Mouse (Mus musculus): ENCODE measurements around the gene Scrn1. TPM values are rescaled to one million over a fixed set of nuclear protein-coding genes. Genes with fewer than 3 reads are reported as not detected.
A peak's percentile ranks its signal among the peaks of the same experiment; 100 is the strongest.

Gene Scrn1
- polyA plus RNA-seq, 1 experiment from 2014 or later: 73.3 TPM

- Histone ChIP-seq H3K27ac (ENCODE audit: low read depth, low read length) (peak within 1 kb of the TSS; percentile 44; the same call in 1 of the 2 replicates), H3K4me2 (peak within 1 kb of the TSS; percentile 77), H3K4me3 (ENCODE audit: low read depth, low read length) (peak within 1 kb of the TSS; percentile 84), H3K27me3 (ENCODE audit: control insufficient read depth, insufficient read depth, low read length) (no peaks in the 10 kb centered on the region), H3K9ac (ENCODE audit: low read length) (peak within 1 kb of the TSS; percentile 88), H3K9me3 (ENCODE audit: control insufficient read depth, low read length) (no peaks in the 10 kb centered on the region), H3K4me1 (ENCODE audit: control insufficient read depth, insufficient read depth, low read length) (peaks cover 14% of the 10 kb centered on the region), H3K36me3 (ENCODE audit: control insufficient read depth, insufficient read depth, low read length) (no peaks in the 10 kb centered on the region)
- DNase-seq (ENCODE audit: low spot score, missing footprints) (peak; percentile 99), ATAC-seq (ENCODE audit: low FRiP score) (peak; percentile 95)
- WGBS: under 1% methylated on average over 49 of the region's 49 CpGs
These were observed 28.4 kb upstream of the Scrn1 start, which contains the start of gene Plekha8 for GRCm38 (mm10) chr6:54594469-54595329. Gene Plekha8 (plus strand): TSS chr6:54595111.

GRCm38 (mm10) chr6:54593766-54594468, 27.6 kb upstream of the Scrn1 start:
- Histone ChIP-seq H3K9ac (ENCODE audit: low read length) (no peak overlapping the region), H3K36me3 (ENCODE audit: control insufficient read depth, insufficient read depth, low read length) (no peaks in the 10 kb centered on the region), H3K4me3 (ENCODE audit: low read depth, low read length) (peak overlapping the region; percentile 57), H3K27me3 (ENCODE audit: control insufficient read depth, insufficient read depth, low read length) (no peaks in the 10 kb centered on the region), H3K27ac (ENCODE audit: low read depth, low read length) (no peak overlapping the region), H3K4me2 (peak overlapping the region; percentile 82), H3K4me1 (ENCODE audit: control insufficient read depth, insufficient read depth, low read length) (peaks cover 14% of the 10 kb centered on the region), H3K9me3 (ENCODE audit: control insufficient read depth, low read length) (no peaks in the 10 kb centered on the region)
- ATAC-seq (ENCODE audit: low FRiP score) (no peak), DNase-seq (ENCODE audit: low spot score, missing footprints) (no peak)
- 68% methylated on average over 8 of the region's 8 CpGs for WGBS

- H3K4me1 ChIP-seq (ENCODE audit: control insufficient read depth, insufficient read depth, low read length): peaks cover 14% of the 10 kb centered on the region
- H3K9ac ChIP-seq (ENCODE audit: low read length): peak overlapping the region; percentile 65
- H3K27me3 ChIP-seq (ENCODE audit: control insufficient read depth, insufficient read depth, low read length): no peaks in the 10 kb centered on the region
- WGBS: under 1% methylated on average over 20 of the region's 20 CpGs
- H3K4me3 ChIP-seq (ENCODE audit: low read depth, low read length): peak overlapping the region; percentile 57
- H3K27ac ChIP-seq (ENCODE audit: low read depth, low read length): no peak overlapping the region
- no peaks in the 10 kb centered on the region for H3K9me3 ChIP-seq (ENCODE audit: control insufficient read depth, low read length)
- peak overlapping the region; percentile 82 for H3K4me2 ChIP-seq
- DNase-seq (ENCODE audit: low spot score, missing footprints) (peak; percentile 97), ATAC-seq (ENCODE audit: low FRiP score) (peak; percentile 73)
- no peaks in the 10 kb centered on the region for H3K36me3 ChIP-seq (ENCODE audit: control insufficient read depth, insufficient read depth, low read length)
These were observed 26.7 kb upstream of the Scrn1 start for GRCm38 (mm10) chr6:54592938-54593535.

- Histone ChIP-seq H3K9me3 (ENCODE audit: control insufficient read depth, low read length) (no peaks in the 10 kb centered on the region), H3K27ac (ENCODE audit: low read depth, low read length) (no peak overlapping the region), H3K4me2 (peak overlapping the region; percentile 28), H3K4me1 (ENCODE audit: control insufficient read depth, insufficient read depth, low read length) (peaks cover 14% of the 10 kb centered on the region), H3K9ac (ENCODE audit: low read length) (no peak overlapping the region), H3K36me3 (ENCODE audit: control insufficient read depth, insufficient read depth, low read length) (no peaks in the 10 kb centered on the region), H3K27me3 (ENCODE audit: control insufficient read depth, insufficient read depth, low read length) (no peaks in the 10 kb centered on the region), H3K4me3 (ENCODE audit: low read depth, low read length) (no peak overlapping the region)
- WGBS: 51% methylated on average over 6 of the region's 6 CpGs
- DNase-seq (ENCODE audit: low spot score, missing footprints) (no peak), ATAC-seq (ENCODE audit: low FRiP score) (no peak)
These were observed 25.5 kb upstream of the Scrn1 start for GRCm38 (mm10) chr6:54591778-54592177.

- no peak for ATAC-seq (ENCODE audit: low FRiP score)
- no peak overlapping the region for H3K9ac ChIP-seq (ENCODE audit: low read length)
- no peak overlapping the region for H3K4me2 ChIP-seq
- no peak overlapping the region for H3K27ac ChIP-seq (ENCODE audit: low read depth, low read length)
- H3K4me3 ChIP-seq (ENCODE audit: low read depth, low read length): no peak overlapping the region
- peaks cover 6% of the 10 kb centered on the region for H3K4me1 ChIP-seq (ENCODE audit: control insufficient read depth, insufficient read depth, low read length)
- H3K27me3 ChIP-seq (ENCODE audit: control insufficient read depth, insufficient read depth, low read length): no peaks in the 10 kb centered on the region
- no peaks in the 10 kb centered on the region for H3K9me3 ChIP-seq (ENCODE audit: control insufficient read depth, low read length)
- peak; percentile 59 for DNase-seq (ENCODE audit: low spot score, missing footprints)
- H3K36me3 ChIP-seq (ENCODE audit: control insufficient read depth, insufficient read depth, low read length): no peaks in the 10 kb centered on the region
- 93% methylated on average over 2 of the region's 2 CpGs for WGBS
These were observed 24.4 kb upstream of the Scrn1 start for GRCm38 (mm10) chr6:54590691-54591090.

GRCm38 (mm10) chr6:54588212-54588611, 21.9 kb upstream of the Scrn1 start:
- H3K27me3 ChIP-seq (ENCODE audit: control insufficient read depth, insufficient read depth, low read length): no peaks in the 10 kb centered on the region
- H3K9ac ChIP-seq (ENCODE audit: low read length): no peak overlapping the region
- no peak for ATAC-seq (ENCODE audit: low FRiP score)
- no peak overlapping the region for H3K4me2 ChIP-seq
- DNase-seq (ENCODE audit: low spot score, missing footprints): peak; percentile 17
- H3K27ac ChIP-seq (ENCODE audit: low read depth, low read length): no peak overlapping the region
- peaks cover 5% of the 10 kb centered on the region for H3K4me1 ChIP-seq (ENCODE audit: control insufficient read depth, insufficient read depth, low read length)
- H3K36me3 ChIP-seq (ENCODE audit: control insufficient read depth, insufficient read depth, low read length): no peaks in the 10 kb centered on the region
- H3K9me3 ChIP-seq (ENCODE audit: control insufficient read depth, low read length): no peaks in the 10 kb centered on the region
- no peak overlapping the region for H3K4me3 ChIP-seq (ENCODE audit: low read depth, low read length)
- WGBS: 32% methylated on average over 1 of the region's 1 CpGs

- no peak overlapping the region for H3K9ac ChIP-seq (ENCODE audit: low read length)
- peaks cover 5% of the 10 kb centered on the region for H3K4me1 ChIP-seq (ENCODE audit: control insufficient read depth, insufficient read depth, low read length)
- no peak for DNase-seq (ENCODE audit: low spot score, missing footprints)
- H3K27me3 ChIP-seq (ENCODE audit: control insufficient read depth, insufficient read depth, low read length): no peaks in the 10 kb centered on the region
- no peaks in the 10 kb centered on the region for H3K9me3 ChIP-seq (ENCODE audit: control insufficient read depth, low read length)
- WGBS: 92% methylated on average over 4 of the region's 4 CpGs
- no peak overlapping the region for H3K4me2 ChIP-seq
- no peak overlapping the region for H3K27ac ChIP-seq (ENCODE audit: low read depth, low read length)
- H3K4me3 ChIP-seq (ENCODE audit: low read depth, low read length): no peak overlapping the region
- no peaks in the 10 kb centered on the region for H3K36me3 ChIP-seq (ENCODE audit: control insufficient read depth, insufficient read depth, low read length)
- ATAC-seq (ENCODE audit: low FRiP score): no peak
These were observed 21.4 kb upstream of the Scrn1 start for GRCm38 (mm10) chr6:54587683-54588082.

GRCm38 (mm10) chr6:54586911-54587310, 20.6 kb upstream of the Scrn1 start:
- no peak overlapping the region for H3K4me2 ChIP-seq
- no peak overlapping the region for H3K9ac ChIP-seq (ENCODE audit: low read length)
- peaks cover 2% of the 10 kb centered on the region for H3K4me1 ChIP-seq (ENCODE audit: control insufficient read depth, insufficient read depth, low read length)
- H3K27me3 ChIP-seq (ENCODE audit: control insufficient read depth, insufficient read depth, low read length): no peaks in the 10 kb centered on the region
- no peaks in the 10 kb centered on the region for H3K36me3 ChIP-seq (ENCODE audit: control insufficient read depth, insufficient read depth, low read length)
- H3K27ac ChIP-seq (ENCODE audit: low read depth, low read length): no peak overlapping the region
- no peak overlapping the region for H3K4me3 ChIP-seq (ENCODE audit: low read depth, low read length)
- no peak for ATAC-seq (ENCODE audit: low FRiP score)
- 80% methylated on average over 8 of the region's 8 CpGs for WGBS
- H3K9me3 ChIP-seq (ENCODE audit: control insufficient read depth, low read length): no peaks in the 10 kb centered on the region
- DNase-seq (ENCODE audit: low spot score, missing footprints): peak; percentile 53

- no peak overlapping the region for H3K9ac ChIP-seq (ENCODE audit: low read length)
- no peaks in the 10 kb centered on the region for H3K4me1 ChIP-seq (ENCODE audit: control insufficient read depth, insufficient read depth, low read length)
- H3K9me3 ChIP-seq (ENCODE audit: control insufficient read depth, low read length): no peaks in the 10 kb centered on the region
- H3K27me3 ChIP-seq (ENCODE audit: control insufficient read depth, insufficient read depth, low read length): no peaks in the 10 kb centered on the region
- no peak overlapping the region for H3K4me2 ChIP-seq
- H3K4me3 ChIP-seq (ENCODE audit: low read depth, low read length): no peak overlapping the region
- no peaks in the 10 kb centered on the region for H3K36me3 ChIP-seq (ENCODE audit: control insufficient read depth, insufficient read depth, low read length)
- ATAC-seq (ENCODE audit: low FRiP score) (no peak), DNase-seq (ENCODE audit: low spot score, missing footprints) (peak; percentile 89)
- H3K27ac ChIP-seq (ENCODE audit: low read depth, low read length): no peak overlapping the region
- 32% methylated on average over 2 of the region's 2 CpGs for WGBS
These were observed 19.9 kb upstream of the Scrn1 start for GRCm38 (mm10) chr6:54586175-54586574.

All from midbrain, embryonic 11.5 days (tissue).